Mouse (Mus musculus) hindbrain, embryonic 11.5 days (tissue): ENCODE data around the gene Acad9. TPM values are rescaled to one million over a fixed set of nuclear protein-coding genes. Genes with fewer than 3 reads are reported as not detected.

ENCODE experiments used
- ATAC-seq: fragments of 200-750 bp; cut with Nextera tagmentation; 2 replicates; pipeline ENCODE4 v1.8.0; 2017; ENCODE audit warnings: mild to moderate bottlenecking, moderate TSS enrichment, moderate library complexity; ENCODE audit not compliant: low FRiP score
- DNase-seq: peaks from one replicate; pipeline ENCODE4 v3.0.0-alpha.2; 2015; ENCODE audit warnings: low spot score
- H3K27ac ChIP-seq: fragments of 300-500 bp; sonication (generic); 2 replicates; pipeline ENCODE4 v1.5.1; 2014; ENCODE audit warnings: mild to moderate bottlenecking, low read depth, low read length
- H3K27me3 ChIP-seq: fragments of 300-500 bp; sonication (generic); 2 replicates; pipeline ENCODE4 v1.6.1; 2014; ENCODE audit warnings: mild to moderate bottlenecking, low read length, moderate library complexity, mixed read lengths; ENCODE audit not compliant: control insufficient read depth, insufficient read depth
- H3K36me3 ChIP-seq: fragments of 300-500 bp; sonication (generic); 2 replicates; pipeline ENCODE4 v1.6.1; 2014; ENCODE audit warnings: mild to moderate bottlenecking, low read length, moderate library complexity, mixed read lengths; ENCODE audit not compliant: control insufficient read depth, insufficient read depth
- H3K4me1 ChIP-seq: fragments of 300-500 bp; sonication (generic); replicated peaks from 2 replicates; pipeline ENCODE4 v1.6.1; 2014; ENCODE audit warnings: low read length, mixed read lengths; ENCODE audit not compliant: control insufficient read depth, insufficient read depth
- H3K4me2 ChIP-seq: fragments of 300-500 bp; sonication (generic); replicated peaks from 2 replicates; pipeline ENCODE4 v1.6.1; 2014; ENCODE audit warnings: mild to moderate bottlenecking, low read depth, low read length
- H3K4me3 ChIP-seq: fragments of 300-500 bp; sonication (generic); 2 replicates; pipeline ENCODE4 v1.5.1; 2014; ENCODE audit warnings: low read depth, low read length
- H3K9ac ChIP-seq: fragments of 300-500 bp; sonication (generic); 2 replicates; pipeline ENCODE4 v1.6.1; 2014; ENCODE audit warnings: low read depth, low read length
- H3K9me3 ChIP-seq: fragments of 300-500 bp; sonication (generic); 2 replicates; pipeline ENCODE4 v1.6.1; 2016; ENCODE audit warnings: low read length; ENCODE audit not compliant: control insufficient read depth
- WGBS: fragments of 180-500 bp; shearing (Covaris S2); extraction: QIAGEN DNeasy Blood & Tissue Kit; methylation state at CpG from one replicate; pipeline ENCODE4 v1.1.7; 2014; 5-methylcytosine and 5-hydroxymethylcytosine counted together
- polyA plus RNA-seq: library from polyadenylated mRNA; unstranded; fragments of >200 nt; fragmentation: Nextera tagmentation; extraction: Ambion mirVana; gene quantifications from 2 replicates; pipeline ENCODE4 v1.2.1, GENCODE M21; 2014

The Acad9 gene
- polyA plus RNA-seq, 1 experiment from 2014 or later, result 89.2 TPM

DNA sequence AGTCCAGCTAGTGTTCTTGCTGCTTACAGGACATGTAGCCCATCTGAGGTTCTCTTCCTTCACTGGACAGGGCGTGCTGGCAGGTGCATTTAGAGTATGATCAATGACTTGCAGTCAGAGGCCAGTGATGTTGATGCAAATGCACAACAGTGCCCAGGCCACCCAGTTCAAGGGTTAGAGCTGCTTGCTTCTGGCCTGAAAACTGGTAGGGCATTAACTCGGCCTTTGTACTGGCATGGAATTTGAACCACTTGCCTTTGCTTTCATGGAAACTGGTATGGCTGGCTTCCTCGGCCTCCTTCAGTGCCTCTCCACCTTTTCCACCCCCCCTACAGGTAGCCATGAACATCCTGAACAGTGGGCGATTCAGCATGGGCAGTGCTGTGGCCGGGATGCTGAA is 14.1 kb downstream of the Acad9 start:
- DNase-seq (no peak), ATAC-seq (no peak)
- WGBS, result 83% methylated on average over 5 of the region's 5 CpGs

DNA sequence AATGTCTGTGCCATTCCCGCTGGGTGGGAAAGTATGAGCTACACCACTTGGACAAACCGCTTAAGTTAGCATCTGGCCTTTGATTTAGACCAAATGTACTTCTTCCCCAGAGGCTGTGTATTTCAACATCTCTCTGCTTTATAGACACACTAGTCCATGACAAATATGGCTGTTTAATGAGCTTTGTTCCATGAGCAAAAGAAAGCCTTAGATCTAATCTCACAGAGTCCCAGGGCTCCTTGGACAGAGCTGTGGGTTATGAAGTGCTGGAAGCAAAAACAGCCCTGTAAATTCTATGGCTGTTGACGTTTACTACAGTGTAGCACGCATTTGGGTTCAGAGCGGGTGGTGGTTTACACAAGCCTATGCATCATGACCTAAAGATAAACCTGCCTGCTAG is 15.0 kb downstream of the Acad9 start:
- H3K4me2 ChIP-seq, result no peak overlapping the region

More for the DNA sequence above, 14.1 kb downstream of the Acad9 start:
- H3K4me1 ChIP-seq, result no peaks in the 10 kb centered on the region
- H3K9me3 ChIP-seq, result no peaks in the 10 kb centered on the region
- H3K27ac ChIP-seq, result no peak overlapping the region
- H3K4me3 ChIP-seq, result no peak overlapping the region
- H3K36me3 ChIP-seq, result peaks cover 20% of the 10 kb centered on the region; the same call in 1 of the 2 replicates
- no peak overlapping the region for H3K9ac ChIP-seq
- H3K27me3 ChIP-seq, result no peaks in the 10 kb centered on the region
- H3K4me2 ChIP-seq, result no peak overlapping the region

DNA sequence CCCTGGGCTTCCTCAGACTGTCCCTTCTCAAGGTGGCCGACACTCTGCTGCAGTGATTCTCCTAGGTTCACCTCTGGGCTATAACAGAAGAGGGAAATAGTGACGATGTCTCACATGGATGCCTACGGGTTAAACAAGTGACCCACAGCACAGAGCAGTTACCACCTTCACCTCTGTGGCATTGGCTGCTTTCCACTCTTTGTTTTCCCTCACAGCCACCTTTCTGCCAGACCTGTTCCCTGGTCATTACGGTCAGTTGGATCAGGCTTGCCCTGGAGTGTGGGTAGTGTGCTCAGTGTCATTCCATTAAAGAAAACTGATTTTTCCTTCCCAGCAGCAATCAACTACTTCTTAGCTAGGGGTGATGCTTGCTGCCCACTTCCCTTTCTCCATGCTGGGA is 17.1 kb downstream of the Acad9 start:
- Histone ChIP-seq H3K4me1 (no peaks in the 10 kb centered on the region), H3K36me3 (peaks cover 13% of the 10 kb centered on the region; the same call in 1 of the 2 replicates), H3K9ac (no peak overlapping the region), H3K27me3 (no peaks in the 10 kb centered on the region), H3K27ac (no peak overlapping the region), H3K4me3 (no peak overlapping the region), H3K9me3 (no peaks in the 10 kb centered on the region), H3K4me2 (no peak overlapping the region)
- ATAC-seq (no peak), DNase-seq (no peak)
- WGBS, result 95% methylated on average over 4 of the region's 4 CpGs

More for the DNA sequence above, 15.0 kb downstream of the Acad9 start:
- Histone ChIP-seq H3K4me1 (no peaks in the 10 kb centered on the region), H3K36me3 (peaks cover 23% of the 10 kb centered on the region; the same call in 1 of the 2 replicates), H3K4me3 (no peak overlapping the region), H3K9ac (no peak overlapping the region), H3K27me3 (no peaks in the 10 kb centered on the region), H3K27ac (no peak overlapping the region), H3K9me3 (no peaks in the 10 kb centered on the region)
- 93% methylated on average over 5 of the region's 5 CpGs for WGBS
- DNase-seq (no peak), ATAC-seq (no peak)

DNA sequence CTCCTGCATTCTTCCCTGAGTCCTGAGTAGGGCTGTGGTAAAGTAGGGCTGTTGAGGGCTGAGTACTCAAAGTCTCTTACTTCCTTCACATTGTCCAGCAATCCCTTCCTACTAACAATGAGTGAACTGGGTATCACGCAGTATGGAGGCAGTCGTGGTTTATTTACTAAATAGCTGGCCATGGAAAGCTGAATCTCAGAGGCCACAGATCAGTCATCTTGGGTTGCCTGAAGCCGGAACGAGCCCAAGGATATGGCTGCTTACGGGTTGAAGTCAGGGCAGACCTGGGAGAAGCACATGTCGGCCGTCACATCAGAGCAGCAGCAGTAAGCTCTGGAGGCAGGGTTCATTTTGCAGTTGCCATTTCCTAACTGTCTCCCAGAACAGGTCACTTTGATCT is 17.6 kb downstream of the Acad9 start:
- peaks cover 12% of the 10 kb centered on the region; the same call in 1 of the 2 replicates for H3K36me3 ChIP-seq
- 95% methylated on average over 7 of the region's 7 CpGs for WGBS
- DNase-seq, result no peak
- ATAC-seq, result no peak
- no peak overlapping the region for H3K4me2 ChIP-seq
- H3K9me3 ChIP-seq, result no peaks in the 10 kb centered on the region
- H3K27ac ChIP-seq, result no peak overlapping the region
- H3K27me3 ChIP-seq, result no peaks in the 10 kb centered on the region
- H3K4me3 ChIP-seq, result no peak overlapping the region
- no peaks in the 10 kb centered on the region for H3K4me1 ChIP-seq
- no peak overlapping the region for H3K9ac ChIP-seq

DNA sequence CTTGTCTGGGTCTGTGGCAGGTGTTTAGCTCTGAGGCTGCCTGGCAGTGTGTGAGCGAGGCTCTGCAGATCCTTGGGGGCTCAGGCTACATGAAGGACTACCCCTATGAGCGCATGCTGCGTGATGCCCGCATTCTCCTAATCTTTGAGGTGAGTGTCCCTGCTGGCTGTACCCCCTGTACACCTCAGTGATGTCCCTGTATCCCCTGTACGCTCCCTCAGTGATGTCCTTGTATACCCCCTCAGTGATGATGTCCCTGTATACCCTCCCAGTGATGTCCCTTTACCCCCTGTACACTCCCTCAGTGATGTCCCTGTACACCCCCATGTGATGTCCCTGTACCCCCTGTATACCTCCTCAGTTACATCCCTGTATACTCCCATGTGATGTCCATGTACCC is 19.6 kb downstream of the Acad9 start:
- no peaks in the 10 kb centered on the region for H3K27me3 ChIP-seq
- peaks cover 13% of the 10 kb centered on the region; the same call in 1 of the 2 replicates for H3K36me3 ChIP-seq

DNA sequence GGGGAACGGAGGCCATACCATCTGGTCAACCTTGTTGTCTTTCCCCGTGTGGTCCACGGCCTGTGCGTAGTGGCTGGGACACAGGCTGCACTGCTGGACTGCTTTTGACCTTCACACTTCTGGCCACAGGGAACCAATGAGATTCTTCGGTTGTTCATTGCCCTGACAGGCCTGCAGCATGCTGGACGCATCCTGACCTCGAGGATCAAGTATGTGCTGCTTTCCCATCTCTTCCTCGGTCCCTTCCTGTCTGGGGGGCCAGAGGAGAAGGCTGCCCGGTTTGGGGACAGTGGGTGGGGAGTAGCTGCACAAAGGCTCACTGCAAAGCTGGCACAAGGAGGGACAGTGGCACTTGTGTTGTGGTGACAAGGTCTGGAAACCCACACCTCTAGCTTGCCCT is 21.8 kb downstream of the Acad9 start:
- no peak overlapping the region for H3K9ac ChIP-seq
- no peaks in the 10 kb centered on the region for H3K27me3 ChIP-seq
- no peak overlapping the region for H3K4me3 ChIP-seq
- no peaks in the 10 kb centered on the region for H3K9me3 ChIP-seq
- DNase-seq (no peak), ATAC-seq (no peak)
- no peak overlapping the region for H3K4me2 ChIP-seq
- 0 out of 2 replicates have a peak, but pooled peaks cover 14% of the 10 kb centered on the region for H3K36me3 ChIP-seq
- WGBS, result 90% methylated on average over 9 of the region's 9 CpGs
- no peaks in the 10 kb centered on the region for H3K4me1 ChIP-seq
- no peak overlapping the region for H3K27ac ChIP-seq

More for the DNA sequence above, 19.6 kb downstream of the Acad9 start:
- Histone ChIP-seq H3K9me3 (no peaks in the 10 kb centered on the region), H3K9ac (no peak overlapping the region), H3K27ac (no peak overlapping the region), H3K4me1 (no peaks in the 10 kb centered on the region), H3K4me3 (no peak overlapping the region), H3K4me2 (no peak overlapping the region)
- ATAC-seq (no peak), DNase-seq (no peak)
- 91% methylated on average over 5 of the region's 5 CpGs for whole genome bisulfite sequencing

DNA sequence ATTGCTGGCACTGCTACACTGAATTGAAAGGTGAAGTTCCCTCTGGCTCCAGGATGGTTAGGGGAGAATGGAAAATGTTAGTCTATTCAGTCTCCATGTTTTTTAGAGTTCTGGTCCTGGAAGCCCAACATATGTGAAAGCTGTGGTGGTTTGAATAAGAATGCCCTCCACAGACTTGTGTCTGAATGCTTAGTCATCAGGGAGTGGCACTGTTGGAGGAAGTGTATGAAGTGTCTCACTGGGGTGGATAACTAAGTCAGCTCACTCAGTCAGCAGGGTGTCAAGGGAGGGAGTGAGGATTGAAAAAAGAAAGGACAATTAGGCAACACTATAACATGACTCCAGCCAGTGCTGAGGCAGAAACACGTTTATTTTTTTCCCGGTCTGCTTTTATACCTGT is 29.6 kb downstream of the Acad9 start:
- H3K27me3 ChIP-seq, result no peaks in the 10 kb centered on the region
- WGBS, result 91% methylated on average over 2 of the region's 2 CpGs
- H3K36me3 ChIP-seq, result 0 out of 2 replicates have a peak, but pooled peaks cover 4% of the 10 kb centered on the region
- no peak overlapping the region for H3K4me2 ChIP-seq
- no peak overlapping the region for H3K4me3 ChIP-seq
- H3K9ac ChIP-seq, result no peak overlapping the region
- H3K9me3 ChIP-seq, result no peaks in the 10 kb centered on the region
- H3K4me1 ChIP-seq, result no peaks in the 10 kb centered on the region
- no peak overlapping the region for H3K27ac ChIP-seq
- no peak for DNase-seq
- no peak for ATAC-seq

DNA sequence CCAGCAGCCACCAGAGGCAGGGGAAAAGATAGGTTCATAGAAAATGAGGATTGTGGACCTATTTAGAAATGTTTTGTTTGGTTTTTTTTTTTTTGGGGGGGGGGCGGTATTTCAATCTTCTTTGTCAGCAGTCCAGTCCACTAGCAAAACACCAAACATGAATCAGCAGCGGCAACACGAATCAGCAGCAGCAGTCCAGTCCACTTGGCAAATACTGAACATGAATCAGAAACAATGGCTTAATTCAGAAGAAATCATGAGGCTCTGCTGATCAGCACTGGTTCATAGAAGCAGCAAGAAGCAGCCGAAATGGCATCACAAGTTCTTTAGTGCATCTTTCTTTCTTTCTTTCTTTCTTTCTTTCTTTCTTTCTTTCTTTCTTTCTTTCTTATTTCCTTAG is 50.3 kb downstream of the Acad9 start:
- no peak overlapping the region for H3K4me2 ChIP-seq
- H3K27me3 ChIP-seq, result no peaks in the 10 kb centered on the region
- no peak for ATAC-seq
- H3K4me1 ChIP-seq, result no peaks in the 10 kb centered on the region
- no peak overlapping the region for H3K9ac ChIP-seq
- H3K9me3 ChIP-seq, result no peaks in the 10 kb centered on the region
- no peak overlapping the region for H3K27ac ChIP-seq
- H3K4me3 ChIP-seq, result no peak overlapping the region
- 92% methylated on average over 4 of the region's 4 CpGs for WGBS
- DNase-seq, result no peak
- no peaks in the 10 kb centered on the region for H3K36me3 ChIP-seq

DNA sequence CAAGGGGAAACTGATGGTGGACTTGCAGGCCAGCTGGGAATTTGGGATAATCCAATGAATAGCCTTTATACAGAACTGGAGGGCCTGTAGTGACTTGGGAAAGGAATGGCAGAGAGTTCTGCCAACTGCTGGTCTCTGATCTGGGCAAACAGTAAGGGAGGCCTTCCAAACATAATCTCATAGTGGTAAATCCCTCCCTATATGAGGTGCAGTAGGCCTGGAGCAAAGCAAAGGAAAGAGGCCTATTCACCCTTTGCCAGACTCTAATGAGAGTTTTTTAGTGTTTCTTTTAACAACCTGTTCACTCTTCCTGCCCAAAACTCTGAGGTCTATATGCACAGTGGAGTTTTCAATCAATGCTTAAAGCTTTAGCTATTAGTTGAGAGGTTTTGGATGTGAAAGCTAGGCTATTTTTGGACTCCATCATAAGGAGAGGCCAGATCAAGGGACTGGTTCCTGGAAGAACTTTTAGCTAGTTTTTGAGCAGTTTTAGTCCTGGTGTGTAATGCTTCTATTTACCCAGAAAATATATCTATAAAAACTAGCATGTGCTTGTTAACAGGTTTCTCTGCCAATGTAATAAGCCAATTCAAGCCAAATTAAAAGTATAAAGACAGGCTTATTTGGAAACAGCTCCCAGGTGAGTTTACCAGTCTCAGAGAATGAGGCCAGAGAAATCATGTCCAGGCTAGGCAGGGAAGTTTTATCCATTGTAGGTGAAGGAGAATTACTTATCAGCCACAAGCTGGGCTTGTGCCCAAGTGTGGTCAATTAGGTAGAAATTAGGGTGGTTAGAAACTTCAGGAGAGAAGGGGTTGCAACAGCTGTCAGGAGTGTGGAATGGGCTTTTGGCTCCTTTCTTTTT is 54.1 kb downstream of the Acad9 start:
- no peak overlapping the region for H3K4me2 ChIP-seq
- no peaks in the 10 kb centered on the region for H3K4me1 ChIP-seq
- H3K9me3 ChIP-seq, result peaks cover 4% of the 10 kb centered on the region; the same call in 1 of the 2 replicates
- H3K36me3 ChIP-seq, result no peaks in the 10 kb centered on the region
- H3K4me3 ChIP-seq, result no peak overlapping the region
- H3K27me3 ChIP-seq, result no peaks in the 10 kb centered on the region
- ATAC-seq (no peak), DNase-seq (no peak)
- no peak overlapping the region for H3K27ac ChIP-seq
- no peak overlapping the region for H3K9ac ChIP-seq
